Mouse (Mus musculus): ENCODE measurements around the gene Pus1. TPM values are rescaled to one million over a fixed set of nuclear protein-coding genes. Genes with fewer than 3 reads are reported as not detected.

The Pus1 gene
- polyA plus RNA-seq, 1 experiment from 2014 or later: 16.3 TPM

DNA sequence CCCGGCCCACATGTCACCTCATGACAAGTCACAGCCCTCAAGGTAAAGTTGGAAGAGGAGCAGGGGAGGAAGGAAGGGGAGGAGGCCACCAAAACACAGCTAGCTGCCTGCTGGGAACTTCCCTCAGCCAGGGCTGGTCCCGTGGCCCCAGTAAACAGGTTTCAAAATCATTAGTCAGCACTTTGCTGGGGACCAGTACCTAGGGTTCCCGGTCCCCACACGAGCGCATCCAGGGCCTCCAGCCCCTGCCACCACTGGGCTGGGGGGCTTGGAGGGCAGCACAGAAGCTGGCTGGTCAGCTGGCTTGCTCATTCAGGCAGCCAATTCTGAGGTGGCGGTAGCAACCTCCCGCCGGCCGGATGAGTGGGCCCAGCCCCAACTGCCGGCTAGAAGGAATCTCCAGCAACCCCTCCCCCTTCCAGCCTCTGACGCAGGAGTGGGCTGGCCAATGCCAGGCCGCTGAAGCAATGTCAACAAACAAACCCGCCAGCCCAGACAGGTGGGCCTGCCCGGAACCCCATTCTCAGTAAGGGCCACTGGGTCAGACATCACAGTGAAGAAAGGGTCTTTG, 27.7 kb upstream of the Pus1 start:
- Histone ChIP-seq H3K9me3 (ENCODE audit: control insufficient read depth, low read length) (no peaks in the 10 kb centered on the region), H3K4me3 (ENCODE audit: control insufficient read depth in 1 of 2, insufficient read depth in 1 of 2, low read depth in 1 of 2, low read length in 2 of 2) (peak overlapping the region; percentile 72 to 81), H3K27ac (replicated peaks in 1 of 2; ENCODE audit: control insufficient read depth in 1 of 2, insufficient read depth in 1 of 2, low read depth in 2 of 2, low read length in 2 of 2) (peak overlapping the region in 1 of 2 experiments; percentile 70; a peak in 2 of 4 replicates), H3K4me2 (ENCODE audit: low read length) (peak overlapping the region; percentile 96), H3K27me3 (ENCODE audit: control insufficient read depth, insufficient read depth, low read length) (no peaks in the 10 kb centered on the region), H3K4me1 (ENCODE audit: control insufficient read depth in 2 of 2, insufficient read depth in 2 of 2, low read length in 2 of 2) (peaks cover 9 to 26% of the 10 kb centered on the region in 2 experiments; a peak in 3 of 4 replicates), H3K9ac (ENCODE audit: low read length) (peak overlapping the region; percentile 88), H3K36me3 (ENCODE audit: control insufficient read depth, insufficient read depth, low read length) (peaks cover 36% of the 10 kb centered on the region)
- 2% methylated on average over 14 of the region's 14 CpGs for WGBS
- ATAC-seq (ENCODE audit: insufficient number of reproducible peaks, insufficient read depth, low FRiP score, low read depth): peak; percentile 45

DNA sequence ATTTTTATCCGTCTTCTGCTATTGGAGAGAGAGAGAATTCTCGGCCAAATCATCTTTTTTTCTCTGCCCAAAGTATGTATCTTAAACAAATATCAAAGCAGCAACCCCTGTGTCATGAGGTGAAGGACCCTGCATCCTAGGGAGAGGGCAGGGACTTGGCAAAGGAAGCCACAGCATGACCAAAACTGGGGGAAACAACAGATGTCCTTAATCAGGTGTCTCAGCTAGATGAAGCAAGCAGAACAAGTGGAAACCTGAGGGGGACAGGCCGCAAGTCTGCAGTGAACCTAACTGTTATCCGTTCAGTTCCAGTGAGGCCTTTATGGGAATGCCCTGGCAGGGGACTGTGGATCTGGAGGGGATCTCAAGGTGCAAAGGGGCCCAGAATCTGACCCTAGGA, 27.0 kb upstream of the Pus1 start:
- Histone ChIP-seq H3K27ac (replicated peaks in 1 of 2; ENCODE audit: control insufficient read depth in 1 of 2, insufficient read depth in 1 of 2, low read depth in 2 of 2, low read length in 2 of 2) (peak overlapping the region in 1 of 2 experiments; percentile 70; a peak in 1 of 4 replicates), H3K9ac (ENCODE audit: low read length) (peak overlapping the region; percentile 88; the same call in 1 of the 2 replicates), H3K36me3 (ENCODE audit: control insufficient read depth, insufficient read depth, low read length) (peaks cover 36% of the 10 kb centered on the region), H3K27me3 (ENCODE audit: control insufficient read depth, insufficient read depth, low read length) (no peaks in the 10 kb centered on the region), H3K4me3 (ENCODE audit: control insufficient read depth in 1 of 2, insufficient read depth in 1 of 2, low read depth in 1 of 2, low read length in 2 of 2) (peak overlapping the region; percentile 72 to 81), H3K4me2 (ENCODE audit: low read length) (peak overlapping the region; percentile 96), H3K4me1 (ENCODE audit: control insufficient read depth in 2 of 2, insufficient read depth in 2 of 2, low read length in 2 of 2) (peaks cover 9 to 29% of the 10 kb centered on the region in 2 experiments; a peak in 3 of 4 replicates), H3K9me3 (ENCODE audit: control insufficient read depth, low read length) (no peaks in the 10 kb centered on the region)
- WGBS: 85% methylated on average over 4 of the region's 4 CpGs
- ATAC-seq (ENCODE audit: insufficient number of reproducible peaks, insufficient read depth, low FRiP score, low read depth): no peak

DNA sequence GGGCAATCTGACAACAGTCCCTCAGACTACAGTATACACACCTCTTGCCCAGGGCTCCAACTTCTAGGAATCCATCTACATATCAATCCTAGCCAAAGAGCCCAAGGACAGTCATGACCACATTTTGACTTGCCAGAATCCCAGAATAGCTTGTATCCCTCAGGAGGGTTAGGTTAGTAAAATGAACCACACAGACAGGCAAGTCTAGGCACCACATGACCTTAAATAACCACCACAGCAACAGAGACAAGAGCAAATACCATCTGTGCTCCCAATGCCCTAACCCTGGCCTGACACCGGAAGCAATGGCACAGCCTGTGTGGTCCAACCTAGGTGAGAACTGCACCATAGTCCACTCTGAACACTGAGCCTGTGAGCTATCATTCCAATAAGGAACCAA, 26.2 kb upstream of the Pus1 start:
- no peak overlapping the region for H3K9ac ChIP-seq (ENCODE audit: low read length)
- H3K4me1 ChIP-seq (ENCODE audit: control insufficient read depth in 2 of 2, insufficient read depth in 2 of 2, low read length in 2 of 2): peaks cover 9 to 30% of the 10 kb centered on the region in 2 experiments; a peak in 3 of 4 replicates
- H3K27ac ChIP-seq (replicated peaks in 1 of 2; ENCODE audit: control insufficient read depth in 1 of 2, insufficient read depth in 1 of 2, low read depth in 2 of 2, low read length in 2 of 2): no peak overlapping the region
- H3K4me2 ChIP-seq (ENCODE audit: low read length): no peak overlapping the region; the same call in 1 of the 2 replicates
- H3K4me3 ChIP-seq (ENCODE audit: control insufficient read depth in 1 of 2, insufficient read depth in 1 of 2, low read depth in 1 of 2, low read length in 2 of 2): no peak overlapping the region
- 83% methylated on average over 1 of the region's 1 CpGs for WGBS
- no peak for ATAC-seq (ENCODE audit: insufficient number of reproducible peaks, insufficient read depth, low FRiP score, low read depth)
- H3K9me3 ChIP-seq (ENCODE audit: control insufficient read depth, low read length): no peaks in the 10 kb centered on the region
- H3K36me3 ChIP-seq (ENCODE audit: control insufficient read depth, insufficient read depth, low read length): peaks cover 36% of the 10 kb centered on the region
- no peaks in the 10 kb centered on the region for H3K27me3 ChIP-seq (ENCODE audit: control insufficient read depth, insufficient read depth, low read length)

GRCm38 (mm10) chr5:110806154-110806553, 25.7 kb upstream of the Pus1 start:
- Histone ChIP-seq H3K9ac (ENCODE audit: low read length) (no peak overlapping the region), H3K27ac (replicated peaks in 1 of 2; ENCODE audit: control insufficient read depth in 1 of 2, insufficient read depth in 1 of 2, low read depth in 2 of 2, low read length in 2 of 2) (no peak overlapping the region), H3K27me3 (ENCODE audit: control insufficient read depth, insufficient read depth, low read length) (no peaks in the 10 kb centered on the region), H3K4me2 (ENCODE audit: low read length) (no peak overlapping the region), H3K9me3 (ENCODE audit: control insufficient read depth, low read length) (no peaks in the 10 kb centered on the region), H3K4me1 (ENCODE audit: control insufficient read depth in 2 of 2, insufficient read depth in 2 of 2, low read length in 2 of 2) (peaks cover 9 to 32% of the 10 kb centered on the region in 2 experiments; a peak in 3 of 4 replicates), H3K4me3 (ENCODE audit: control insufficient read depth in 1 of 2, insufficient read depth in 1 of 2, low read depth in 1 of 2, low read length in 2 of 2) (no peak overlapping the region), H3K36me3 (ENCODE audit: control insufficient read depth, insufficient read depth, low read length) (peaks cover 36% of the 10 kb centered on the region)
- WGBS: 84% methylated on average over 4 of the region's 4 CpGs
- ATAC-seq (ENCODE audit: insufficient number of reproducible peaks, insufficient read depth, low FRiP score, low read depth): no peak

- Histone ChIP-seq H3K27ac (replicated peaks in 1 of 2; ENCODE audit: control insufficient read depth in 1 of 2, insufficient read depth in 1 of 2, low read depth in 2 of 2, low read length in 2 of 2) (no peak overlapping the region), H3K4me2 (ENCODE audit: low read length) (no peak overlapping the region), H3K27me3 (ENCODE audit: control insufficient read depth, insufficient read depth, low read length) (no peaks in the 10 kb centered on the region), H3K9ac (ENCODE audit: low read length) (no peak overlapping the region), H3K4me3 (ENCODE audit: control insufficient read depth in 1 of 2, insufficient read depth in 1 of 2, low read depth in 1 of 2, low read length in 2 of 2) (no peak overlapping the region), H3K36me3 (ENCODE audit: control insufficient read depth, insufficient read depth, low read length) (peaks cover 46% of the 10 kb centered on the region), H3K9me3 (ENCODE audit: control insufficient read depth, low read length) (no peaks in the 10 kb centered on the region), H3K4me1 (ENCODE audit: control insufficient read depth in 2 of 2, insufficient read depth in 2 of 2, low read length in 2 of 2) (peaks cover 9 to 34% of the 10 kb centered on the region in 2 experiments; a peak in 3 of 4 replicates)
- 79% methylated on average over 7 of the region's 7 CpGs for WGBS
- no peak for ATAC-seq (ENCODE audit: insufficient number of reproducible peaks, insufficient read depth, low FRiP score, low read depth)
Observed at GRCm38 (mm10) chr5:110804012-110804743, 23.7 kb upstream of the Pus1 start.

DNA sequence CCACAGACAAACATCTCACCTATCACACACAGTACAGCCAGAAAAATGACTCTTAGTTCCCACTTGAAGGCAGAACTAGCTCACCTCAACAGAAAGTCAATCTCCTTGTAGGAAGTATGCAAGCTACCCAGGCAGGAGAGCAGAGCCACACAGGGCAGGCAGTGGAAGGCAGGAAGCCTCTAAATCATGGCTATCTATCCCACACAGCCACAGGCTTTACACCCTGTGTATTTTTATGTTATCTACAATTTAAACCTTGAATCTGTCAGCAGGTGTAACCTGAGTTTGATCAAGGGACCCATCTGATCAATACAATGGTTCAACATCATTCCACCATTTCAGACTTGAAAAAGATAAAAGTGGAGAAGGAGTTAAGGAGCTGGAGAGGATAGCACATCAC, 22.4 kb upstream of the Pus1 start:
- Histone ChIP-seq H3K4me2 (ENCODE audit: low read length) (no peak overlapping the region), H3K9me3 (ENCODE audit: control insufficient read depth, low read length) (no peaks in the 10 kb centered on the region), H3K4me1 (ENCODE audit: control insufficient read depth in 2 of 2, insufficient read depth in 2 of 2, low read length in 2 of 2) (peaks cover 10 to 29% of the 10 kb centered on the region in 2 experiments), H3K4me3 (ENCODE audit: control insufficient read depth in 1 of 2, insufficient read depth in 1 of 2, low read depth in 1 of 2, low read length in 2 of 2) (no peak overlapping the region), H3K27ac (replicated peaks in 1 of 2; ENCODE audit: control insufficient read depth in 1 of 2, insufficient read depth in 1 of 2, low read depth in 2 of 2, low read length in 2 of 2) (no peak overlapping the region), H3K36me3 (ENCODE audit: control insufficient read depth, insufficient read depth, low read length) (peaks cover 59% of the 10 kb centered on the region), H3K27me3 (ENCODE audit: control insufficient read depth, insufficient read depth, low read length) (no peaks in the 10 kb centered on the region), H3K9ac (ENCODE audit: low read length) (no peak overlapping the region)
- no peak for ATAC-seq (ENCODE audit: insufficient number of reproducible peaks, insufficient read depth, low FRiP score, low read depth)

DNA sequence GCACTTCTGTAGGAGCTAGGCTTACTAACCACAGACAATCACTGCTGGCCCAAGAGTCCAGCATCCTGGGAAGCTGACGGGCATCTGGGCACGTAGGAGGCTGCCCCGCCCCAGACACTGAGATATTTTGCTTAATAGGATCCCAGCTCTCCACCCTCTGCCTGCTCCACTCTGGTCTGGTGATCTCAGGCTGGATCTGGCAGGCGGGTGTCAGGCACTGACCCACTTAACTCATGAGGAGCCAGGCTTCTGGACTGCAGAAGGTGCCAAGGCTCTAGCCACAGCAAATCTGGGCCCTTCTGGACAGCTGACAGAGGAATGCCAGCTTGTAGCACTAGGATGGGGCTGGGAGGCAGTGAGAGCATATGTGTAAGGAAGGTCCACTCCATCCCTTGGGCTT, 21.7 kb upstream of the Pus1 start:
- Histone ChIP-seq H3K9me3 (ENCODE audit: control insufficient read depth, low read length) (no peaks in the 10 kb centered on the region), H3K4me2 (ENCODE audit: low read length) (no peak overlapping the region), H3K27me3 (ENCODE audit: control insufficient read depth, insufficient read depth, low read length) (no peaks in the 10 kb centered on the region), H3K36me3 (ENCODE audit: control insufficient read depth, insufficient read depth, low read length) (peaks cover 63% of the 10 kb centered on the region), H3K9ac (ENCODE audit: low read length) (no peak overlapping the region), H3K27ac (replicated peaks in 1 of 2; ENCODE audit: control insufficient read depth in 1 of 2, insufficient read depth in 1 of 2, low read depth in 2 of 2, low read length in 2 of 2) (no peak overlapping the region), H3K4me1 (ENCODE audit: control insufficient read depth in 2 of 2, insufficient read depth in 2 of 2, low read length in 2 of 2) (peaks cover 11 to 27% of the 10 kb centered on the region in 2 experiments), H3K4me3 (ENCODE audit: control insufficient read depth in 1 of 2, insufficient read depth in 1 of 2, low read depth in 1 of 2, low read length in 2 of 2) (no peak overlapping the region)
- WGBS: 63% methylated on average over 4 of the region's 4 CpGs
- ATAC-seq (ENCODE audit: insufficient number of reproducible peaks, insufficient read depth, low FRiP score, low read depth): no peak
